Mouse (Mus musculus): ENCODE results near the gene Elmo1. TPM values are rescaled to one million over a fixed set of nuclear protein-coding genes. Genes with fewer than 3 reads are reported as not detected.

Elmo1 gene
- total and polyA plus RNA-seq, 3 experiments: 23.1 to 50.2 (median 32.2) TPM

- no peak overlapping the region for H3K4me2 ChIP-seq (ENCODE audit: insufficient read depth, low read depth, poor library complexity, severe bottlenecking)
- no peak for DNase-seq (ENCODE audit: extremely low read depth)
- H3K27ac ChIP-seq (ENCODE audit: insufficient read depth, low read depth): no peak overlapping the region
- no peak overlapping the region for H3K4me3 ChIP-seq (replicated peaks in 1 of 3; ENCODE audit: low read depth in 2 of 3, low read length in 2 of 3, poor library complexity in 1 of 3)
- H3K27me3 ChIP-seq (replicated peaks): no peaks in the 10 kb centered on the region
- in situ Hi-C loops (cut with MboI; ENCODE audit: low pct_ligation_motif_present, low pct_unique_long_range_greater_than_20kb, low sequenced_read_pairs) (no loop called here), dilution Hi-C loops (cut with MboI; ENCODE audit: extremely low pct_ligation_motif_present, extremely low pct_unique_long_range_greater_than_20kb, low sequenced_read_pairs) (no loop called here)
- TF ChIP-seq MAX (IDR thresholded peaks at IDR 0.05; ENCODE audit: low read length) (no peak), HCFC1 (IDR thresholded peaks at IDR 0.05; ENCODE audit: low read depth, low read length) (no peak), POLR2AphosphoS2 (IDR thresholded peaks at IDR 0.05; ENCODE audit: low read depth, low read length) (no peak)
- H3K79me2 ChIP-seq (replicated peaks; ENCODE audit: control insufficient read depth, extremely low read depth, insufficient read depth, poor library complexity, severe bottlenecking): peaks cover 8% of the 10 kb centered on the region
- peaks cover 9% of the 10 kb centered on the region for H3K9me3 ChIP-seq (replicated peaks; ENCODE audit: low read length)
- H3K36me3 ChIP-seq (replicated peaks in 1 of 2; ENCODE audit: control insufficient read depth in 1 of 2, insufficient read depth in 1 of 2, low read length in 1 of 2): peaks cover 42 to 59% of the 10 kb centered on the region in 2 experiments
- peaks cover 16 to 68% of the 10 kb centered on the region in 2 experiments for H3K4me1 ChIP-seq (ENCODE audit: control insufficient read depth in 1 of 2, insufficient read depth in 2 of 2)
- H3K9ac ChIP-seq (ENCODE audit: insufficient read depth, low read depth): no peak overlapping the region
Observed at GRCm38 (mm10) chr13:20187647-20188046, 97.3 kb downstream of the Elmo1 start.

GRCm38 (mm10) chr13:20192009-20192584 is 101.7 kb downstream of the Elmo1 start:
- peaks cover 53 to 93% of the 10 kb centered on the region in 2 experiments for H3K36me3 ChIP-seq (replicated peaks in 1 of 2; ENCODE audit: control insufficient read depth in 1 of 2, insufficient read depth in 1 of 2, low read length in 1 of 2)
- peaks cover 7 to 57% of the 10 kb centered on the region in 2 experiments for H3K4me1 ChIP-seq (ENCODE audit: control insufficient read depth in 1 of 2, insufficient read depth in 2 of 2)
- TF ChIP-seq PAX5 (IDR thresholded peaks at IDR 0.05; ENCODE audit: low read length) (no peak), NRF1 (IDR thresholded peaks at IDR 0.05; ENCODE audit: low read depth, low read length) (no peak), ELF1 (IDR thresholded peaks at IDR 0.05; ENCODE audit: low read depth, low read length) (no peak), CHD1 (IDR thresholded peaks at IDR 0.05; ENCODE audit: low read depth, low read length) (no peak), POLR2A (IDR thresholded peaks at IDR 0.05; ENCODE audit: low read depth, low read length) (no peak), ZMIZ1 (IDR thresholded peaks at IDR 0.05; ENCODE audit: low read depth, low read length) (no peak), SMC3 (IDR thresholded peaks at IDR 0.05; ENCODE audit: low read depth, low read length) (no peak), MAX (IDR thresholded peaks at IDR 0.05; ENCODE audit: low read length) (no peak), NELFE (IDR thresholded peaks at IDR 0.05; ENCODE audit: low read depth, low read length) (no peak), CTCF (conservative IDR thresholded peaks at IDR 0.05 in 1 of 2, IDR thresholded peaks at IDR 0.05 in 1 of 2; ENCODE audit: low read depth in 2 of 2, low read length in 2 of 2) (no peak), IRF4 (IDR thresholded peaks at IDR 0.05; ENCODE audit: low read depth, low read length) (no peak), USF2 (conservative IDR thresholded peaks at IDR 0.05; ENCODE audit: low read depth, low read length) (no peak), TCF12 (IDR thresholded peaks at IDR 0.05; ENCODE audit: low read depth, low read length) (no peak), POLR2AphosphoS2 (IDR thresholded peaks at IDR 0.05; ENCODE audit: low read depth, low read length) (no peak)
- H3K79me2 ChIP-seq (replicated peaks; ENCODE audit: control insufficient read depth, extremely low read depth, insufficient read depth, poor library complexity, severe bottlenecking): peaks cover 3% of the 10 kb centered on the region; the same call in 1 of the 2 replicates
- peaks cover 9% of the 10 kb centered on the region for H3K9me3 ChIP-seq (replicated peaks; ENCODE audit: low read length)
- no peak for DNase-seq (ENCODE audit: extremely low read depth)
- H3K9ac ChIP-seq (ENCODE audit: insufficient read depth, low read depth): no peak overlapping the region
- in situ Hi-C loops (cut with MboI; ENCODE audit: low pct_ligation_motif_present, low pct_unique_long_range_greater_than_20kb, low sequenced_read_pairs) (no loop called here), dilution Hi-C loops (cut with MboI; ENCODE audit: extremely low pct_ligation_motif_present, extremely low pct_unique_long_range_greater_than_20kb, low sequenced_read_pairs) (no loop called here)
- H3K27me3 ChIP-seq (replicated peaks): no peaks in the 10 kb centered on the region
- H3K4me2 ChIP-seq (ENCODE audit: insufficient read depth, low read depth, poor library complexity, severe bottlenecking): no peak overlapping the region
- no peak overlapping the region for H3K27ac ChIP-seq (ENCODE audit: insufficient read depth, low read depth)
- no peak overlapping the region for H3K4me3 ChIP-seq (replicated peaks in 1 of 3; ENCODE audit: low read depth in 2 of 3, low read length in 2 of 3, poor library complexity in 1 of 3)
